Mouse (Mus musculus): Measurements from ENCODE around the gene Gm1113.

Gm1113 gene

GRCm38 (mm10) chr9:35518169-35518568 lies at the start of gene Gm1113:
Gene Gm1113 (minus strand): TSS chr9:35518269.
- DNase-seq: no peak

GRCm38 (mm10) chr9:35564536-35565240 lies 46.6 kb upstream of the Gm1113 start:
- DNase-seq: no peak

- DNase-seq: no peak
These were observed 43.5 kb upstream of the Gm1113 start for GRCm38 (mm10) chr9:35561583-35561982.

- DNase-seq: no peak
These were observed 43.0 kb upstream of the Gm1113 start for GRCm38 (mm10) chr9:35561076-35561475.

- peak; percentile 80 for DNase-seq
These were observed 41.2 kb upstream of the Gm1113 start for GRCm38 (mm10) chr9:35559009-35559890.

- DNase-seq: no peak
These were observed 40.4 kb upstream of the Gm1113 start, which contains the start of the genes Ddx25 and Pus3 for GRCm38 (mm10) chr9:35558257-35559008. Gene Ddx25 (minus strand): TSS chr9:35558528. Gene Pus3 (plus strand): TSS chr9:35558595.

- DNase-seq: no peak
These were observed 38.5 kb upstream of the Gm1113 start for GRCm38 (mm10) chr9:35556494-35557102.

- no peak for DNase-seq
These were observed 30.4 kb upstream of the Gm1113 start for GRCm38 (mm10) chr9:35548455-35548854.

- DNase-seq: no peak
These were observed 28.7 kb upstream of the Gm1113 start for GRCm38 (mm10) chr9:35546745-35547144.

GRCm38 (mm10) chr9:35545704-35546103 lies 27.6 kb upstream of the Gm1113 start:
- no peak for DNase-seq

GRCm38 (mm10) chr9:35544666-35545065 lies 26.6 kb upstream of the Gm1113 start:
- peak; percentile 24 for DNase-seq

- DNase-seq: no peak
These were observed 25.2 kb upstream of the Gm1113 start for GRCm38 (mm10) chr9:35543099-35543860.

- no peak for DNase-seq
These were observed 23.9 kb upstream of the Gm1113 start for GRCm38 (mm10) chr9:35541941-35542340.

GRCm38 (mm10) chr9:35541488-35541887 lies 23.4 kb upstream of the Gm1113 start:
- DNase-seq: peak; percentile 77

GRCm38 (mm10) chr9:35541024-35541423 lies 23.0 kb upstream of the Gm1113 start:
- no peak for DNase-seq

- no peak for DNase-seq
These were observed 21.1 kb upstream of the Gm1113 start for GRCm38 (mm10) chr9:35539001-35539750.

GRCm38 (mm10) chr9:35535876-35536275 lies 17.8 kb upstream of the Gm1113 start:
- DNase-seq: no peak

- peak; percentile 38 for DNase-seq
These were observed 17.0 kb upstream of the Gm1113 start for GRCm38 (mm10) chr9:35535110-35535509.

GRCm38 (mm10) chr9:35533266-35533665 lies 15.2 kb upstream of the Gm1113 start:
- DNase-seq: no peak

GRCm38 (mm10) chr9:35529796-35530195 lies 11.7 kb upstream of the Gm1113 start:
- no peak for DNase-seq

GRCm38 (mm10) chr9:35529141-35529540 lies 11.1 kb upstream of the Gm1113 start:
- no peak for DNase-seq
